In the genomic region with DNA sequence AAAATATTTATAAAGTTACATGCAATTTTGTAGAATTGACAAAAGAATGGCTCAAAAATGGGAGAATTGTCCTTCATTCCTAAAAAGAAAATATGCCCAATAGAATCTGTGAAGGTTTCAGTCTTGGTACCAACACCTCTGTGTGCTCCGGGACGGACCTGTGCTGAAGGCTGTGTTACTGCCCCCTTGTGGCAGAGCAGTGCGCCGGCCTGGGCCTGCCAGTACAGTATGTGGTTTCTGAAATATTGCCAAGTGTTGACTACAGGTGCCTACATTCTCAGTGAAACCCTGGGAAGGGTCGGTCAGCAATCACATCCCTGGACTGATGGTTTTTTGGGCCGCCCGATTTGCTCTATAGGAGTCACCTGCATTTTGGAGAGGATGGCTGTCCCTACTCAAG, we compare ENCODE assay signal across 9 mouse cellular contexts. TPM values are rescaled to one million over a fixed set of nuclear protein-coding genes. Genes with fewer than 3 reads are reported as not detected.
DNase-seq lines count a peak whose midpoint lies in the region; ATAC-seq and TF ChIP-seq lines count a peak whose summit lies in the region.
"Had no signal": no experiment of that assay in that cellular context is flagged by ENCODE, and none has a peak within 500 bp of the region (broad histone marks: within the 10 kb centered on the region; RNA-seq: fewer than 3 reads in every experiment).

No protein-coding gene starts in this region.

- no peaks in the 10 kb centered on the region for H3K9me3 ChIP-seq in ES-Bruce4 (replicated peaks; ENCODE audit: control insufficient read depth, insufficient read depth, low read length, poor library complexity, severe bottlenecking)
- H3K9me3 ChIP-seq in forebrain, embryonic 10.5 days, result no peaks in the 10 kb centered on the region
- no peaks in the 10 kb centered on the region for H3K9me3 ChIP-seq in heart, embryonic 16.5 days (replicated peaks; ENCODE audit: control insufficient read depth, low read length)
- H3K9me3 ChIP-seq in liver, postnatal 0 days (ENCODE audit: low read length), result no peaks in the 10 kb centered on the region
- H3K9me3 ChIP-seq: heart, embryonic 13.5 days had no signal

- H3K36me3 ChIP-seq in ES-Bruce4 (ENCODE audit: control insufficient read depth, insufficient read depth, low read length, poor library complexity, severe bottlenecking), result peaks cover 27% of the 10 kb centered on the region; the same call in 1 of the 2 replicates
- peaks cover 91% of the 10 kb centered on the region for H3K36me3 ChIP-seq in forebrain, embryonic 10.5 days (replicated peaks)
- peaks cover 49% of the 10 kb centered on the region for H3K36me3 ChIP-seq in heart, embryonic 16.5 days (ENCODE audit: control insufficient read depth, insufficient read depth)
- peaks cover 43% of the 10 kb centered on the region for H3K36me3 ChIP-seq in liver, postnatal 0 days (replicated peaks; ENCODE audit: insufficient read depth, low read length)

- H3K4me3 ChIP-seq in ES-Bruce4 (ENCODE audit: low read depth, low read length), result no peak overlapping the region
- H3K4me3 ChIP-seq in forebrain, embryonic 10.5 days, result no peak overlapping the region
- H3K4me3 ChIP-seq in heart, embryonic 16.5 days (ENCODE audit: low read length), result no peak overlapping the region
- no peak overlapping the region for H3K4me3 ChIP-seq in liver, postnatal 0 days (ENCODE audit: low read depth, low read length)
- H3K4me3 ChIP-seq: heart, embryonic 13.5 days had no signal

- H3K9ac ChIP-seq in ES-Bruce4 (ENCODE audit: low read depth, poor library complexity, severe bottlenecking), result no peak overlapping the region
- H3K9ac ChIP-seq in heart, embryonic 16.5 days (ENCODE audit: low read length), result no peak overlapping the region
- no peak overlapping the region for H3K9ac ChIP-seq in liver, postnatal 0 days (replicated peaks)
- H3K9ac ChIP-seq: heart, embryonic 13.5 days had no signal

- peak; percentile 98 for TF ChIP-seq CTCF in ES-Bruce4 (IDR thresholded peaks at IDR 0.05; ENCODE audit: low read depth, low read length)
- peak; percentile 95 for TF ChIP-seq CTCF in liver, postnatal 0 days (IDR thresholded peaks at IDR 0.05; ENCODE audit: low read depth)

- TF ChIP-seq POLR2A in ES-Bruce4 (IDR thresholded peaks at IDR 0.05; ENCODE audit: insufficient read depth, low read length), result no peak

- TF ChIP-seq EP300 in ES-Bruce4 (IDR thresholded peaks at IDR 0.05; ENCODE audit: insufficient read depth, low read depth, low read length), result no peak
- TF ChIP-seq EP300 in liver, postnatal 0 days (IDR thresholded peaks at IDR 0.05; ENCODE audit: low read depth), result no peak

- H3K27me3 ChIP-seq in ES-Bruce4 (ENCODE audit: control insufficient read depth, insufficient read depth, low read length, poor library complexity, severe bottlenecking), result no peaks in the 10 kb centered on the region
- no peaks in the 10 kb centered on the region for H3K27me3 ChIP-seq in forebrain, embryonic 10.5 days (ENCODE audit: poor library complexity, severe bottlenecking)
- no peaks in the 10 kb centered on the region for H3K27me3 ChIP-seq in heart, embryonic 16.5 days (ENCODE audit: control insufficient read depth, insufficient read depth, low read length)
- no peaks in the 10 kb centered on the region for H3K27me3 ChIP-seq in liver, postnatal 0 days (ENCODE audit: insufficient read depth, low read length)
- H3K27me3 ChIP-seq: heart, embryonic 13.5 days had no signal

- peak; percentile 79 for ATAC-seq in heart, embryonic 16.5 days (replicated peaks; ENCODE audit: extremely low read depth, insufficient read depth, low FRiP score)
- ATAC-seq in liver, postnatal 0 days, result peak; percentile 77

- WGBS in forebrain, embryonic 10.5 days, result 45% methylated on average over 7 of the region's 7 CpGs
- WGBS in heart, embryonic 16.5 days, result 22% methylated on average over 7 of the region's 7 CpGs
- 29% methylated on average over 7 of the region's 7 CpGs for WGBS in liver, postnatal 0 days (ENCODE audit: insufficient replicate concordance)

- peak; percentile 93 for DNase-seq in brain, adult 2 months (ENCODE audit: low read depth, low spot score)
- peak; percentile 69 for DNase-seq in forebrain, embryonic 10.5 days (ENCODE audit: extremely low spot score, low spot score)
- peak; percentile 88 for DNase-seq in kidney, postnatal 14 days
- peak; percentile 87 for DNase-seq in liver, postnatal 0 days
- peak; percentile 44 for DNase-seq in ovary, postnatal 10 days (ENCODE audit: low spot score)
- DNase-seq in thymus, postnatal 10 days (ENCODE audit: low spot score in 2 of 2), result peak; percentile 54 to 81

- H3K4me1 ChIP-seq in ES-Bruce4 (ENCODE audit: control insufficient read depth, insufficient read depth, low read length), result no peaks in the 10 kb centered on the region
- no peaks in the 10 kb centered on the region for H3K4me1 ChIP-seq in forebrain, embryonic 10.5 days
- no peaks in the 10 kb centered on the region for H3K4me1 ChIP-seq in heart, embryonic 16.5 days (ENCODE audit: control insufficient read depth, insufficient read depth, low read length)
- H3K4me1 ChIP-seq in liver, postnatal 0 days (ENCODE audit: insufficient read depth), result no peaks in the 10 kb centered on the region

- H3K27ac ChIP-seq in ES-Bruce4 (ENCODE audit: insufficient read depth, low read length), result no peak overlapping the region
- H3K27ac ChIP-seq in forebrain, embryonic 10.5 days, result no peak overlapping the region
- H3K27ac ChIP-seq in heart, embryonic 16.5 days (ENCODE audit: low read length), result no peak overlapping the region
- H3K27ac ChIP-seq in liver, postnatal 0 days (ENCODE audit: low read depth), result no peak overlapping the region
- H3K27ac ChIP-seq: heart, embryonic 13.5 days had no signal

- H3K4me2 ChIP-seq in heart, embryonic 16.5 days (ENCODE audit: low read depth, low read length), result no peak overlapping the region
- H3K4me2 ChIP-seq in liver, postnatal 0 days (ENCODE audit: low read depth, low read length), result no peak overlapping the region
- H3K4me2 ChIP-seq: heart, embryonic 13.5 days had no signal

RNA-seq across cellular contexts. Expression of gene Map1lc3b, which starts 8.7 kb away (rescaled TPM):
- polyA plus RNA-seq in ES-Bruce4 (2011; ENCODE audit: insufficient read depth, insufficient read length, low read depth, missing spikeins), result 86.5 and 98.6 TPM in 2 replicates
- polyA plus RNA-seq in forebrain, embryonic 10.5 days (2016; fragmentation: Nextera tagmentation; extraction: Ambion mirVana), result 175 TPM in 2 replicates
- 203 and 251 TPM in 2 replicates for polyA plus RNA-seq in heart, embryonic 16.5 days (2015; fragmentation: Nextera tagmentation; extraction: Ambion mirVana)
- 205 and 222 TPM in 2 replicates for polyA plus RNA-seq in liver, postnatal 0 days (2015; fragmentation: Nextera tagmentation; extraction: Ambion mirVana)

RNA-seq across cellular contexts. Expression of gene Fbxo31, which starts 20.3 kb away (rescaled TPM):
- 14.4 and 17.7 TPM in 2 replicates for polyA plus RNA-seq in ES-Bruce4 (2011; ENCODE audit: insufficient read depth, insufficient read length, low read depth, missing spikeins)
- polyA plus RNA-seq in forebrain, embryonic 10.5 days (2016; fragmentation: Nextera tagmentation; extraction: Ambion mirVana), result 13.1 and 14.8 TPM in 2 replicates
- polyA plus RNA-seq in heart, embryonic 16.5 days (2015; fragmentation: Nextera tagmentation; extraction: Ambion mirVana), result 10.8 and 11.8 TPM in 2 replicates
- 12.3 and 13.9 TPM in 2 replicates for polyA plus RNA-seq in liver, postnatal 0 days (2015; fragmentation: Nextera tagmentation; extraction: Ambion mirVana)

RNA-seq across cellular contexts. Expression of gene Zcchc14, which starts 53.8 kb away (rescaled TPM):
- 38.1 and 39.9 TPM in 2 replicates for polyA plus RNA-seq in ES-Bruce4 (2011; ENCODE audit: insufficient read depth, insufficient read length, low read depth, missing spikeins)
- polyA plus RNA-seq in forebrain, embryonic 10.5 days (2016; fragmentation: Nextera tagmentation; extraction: Ambion mirVana), result 16.4 and 16.9 TPM in 2 replicates
- polyA plus RNA-seq in heart, embryonic 16.5 days (2015; fragmentation: Nextera tagmentation; extraction: Ambion mirVana), result 7.9 and 8.5 TPM in 2 replicates
- 1.9 and 2.3 TPM in 2 replicates for polyA plus RNA-seq in liver, postnatal 0 days (2015; fragmentation: Nextera tagmentation; extraction: Ambion mirVana)

RNA-seq across cellular contexts. Expression of gene 1700018B08Rik, which starts 54.8 kb away (rescaled TPM):
- not detected in 2 replicates for polyA plus RNA-seq in ES-Bruce4 (2011; ENCODE audit: insufficient read depth, insufficient read length, low read depth, missing spikeins)
- not detected in 2 replicates for polyA plus RNA-seq in forebrain, embryonic 10.5 days (2016; fragmentation: Nextera tagmentation; extraction: Ambion mirVana)
- polyA plus RNA-seq in heart, embryonic 16.5 days (2015; fragmentation: Nextera tagmentation; extraction: Ambion mirVana), result not detected in 2 replicates
- polyA plus RNA-seq in liver, postnatal 0 days (2015; fragmentation: Nextera tagmentation; extraction: Ambion mirVana), result not detected in 2 replicates
- polyA plus RNA-seq: heart, embryonic 13.5 days had no signal
